Mouse (Mus musculus) MEL (cell line): ENCODE measurements around the gene Lmntd1.

Experiments
- CTCF ChIP-seq, 3 experiments: IDR thresholded peaks in 2 of 3; conservative IDR thresholded peaks in 1 of 3; 2 replicates each; pipeline ENCODE4 v1.5.1; 2011 to 2012; ENCODE audit warnings: low read length in 3 of 3, low read depth in 2 of 3, mild to moderate bottlenecking in 2 of 3, improper control_type of control experiment in 1 of 3, inconsistent platforms in 1 of 3, mixed read lengths in 1 of 3, moderate library complexity in 1 of 3; ENCODE audit not compliant: control insufficient read depth in 1 of 3, insufficient read depth in 1 of 3, poor library complexity in 1 of 3, severe bottlenecking in 1 of 3
- MYB ChIP-seq: IDR thresholded peaks from 2 replicates; pipeline ENCODE4 v1.6.1; 2011; ENCODE audit warnings: mild to moderate bottlenecking, low read depth, low read length, improper control_type of control experiment
- NRF1 ChIP-seq: IDR thresholded peaks from 2 replicates; pipeline ENCODE4 v1.6.1; 2014; ENCODE audit warnings: low read depth, mild to moderate bottlenecking, inconsistent platforms, low read length, improper control_type of control experiment, moderate library complexity; ENCODE audit not compliant: poor library complexity, insufficient read depth, severe bottlenecking
- SIN3A ChIP-seq: IDR thresholded peaks from 2 replicates; pipeline ENCODE4 v1.6.1; 2012; ENCODE audit warnings: low read length, improper control_type of control experiment, inconsistent platforms
- USF1 ChIP-seq: IDR thresholded peaks from 2 replicates; pipeline ENCODE4 v1.6.1; 2014; ENCODE audit warnings: low read depth, mild to moderate bottlenecking, inconsistent platforms, low read length, improper control_type of control experiment, moderate library complexity

DNA sequence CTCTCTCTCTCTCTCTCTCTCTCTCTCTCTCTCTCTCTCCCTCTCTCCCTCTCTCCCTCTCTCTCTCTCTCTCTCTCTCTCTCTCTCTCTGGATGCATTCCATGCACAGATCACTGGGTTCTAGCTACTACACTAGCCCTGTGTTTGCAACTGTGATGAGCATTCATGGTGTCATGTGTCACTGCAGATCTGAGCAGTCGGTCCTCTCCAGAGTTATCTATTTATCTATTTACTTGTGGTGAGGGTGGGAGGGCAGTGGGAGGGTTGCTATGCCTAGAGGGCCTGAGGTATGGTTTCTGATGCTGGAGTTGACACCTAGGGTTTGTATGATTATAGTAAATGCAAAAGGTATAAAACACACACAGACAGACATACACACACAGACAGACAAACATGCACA, 261.4 kb downstream of the Lmntd1 start:
- TF ChIP-seq SIN3A (no peak), MYB (no peak), CTCF (IDR thresholded peaks at IDR 0.05 in 2 of 3, conservative IDR thresholded peaks at IDR 0.05 in 1 of 3; ENCODE audit: control insufficient read depth in 1 of 3, insufficient read depth in 1 of 3, low read depth in 2 of 3, low read length in 3 of 3, poor library complexity in 1 of 3, severe bottlenecking in 1 of 3) (no peak), NRF1 (no peak), USF1 (no peak)
